Mouse (Mus musculus): ENCODE measurements around the gene Tcl1b3. TPM values are rescaled to one million over a fixed set of nuclear protein-coding genes. Genes with fewer than 3 reads are reported as not detected.
"Not testable (repeated sequence)": the region's sequence is repeated elsewhere in the genome, so short reads cannot be mapped to it uniquely, and the experiment has no call there.

Tcl1b3 gene
- total RNA-seq (2021) = not detected

DNA sequence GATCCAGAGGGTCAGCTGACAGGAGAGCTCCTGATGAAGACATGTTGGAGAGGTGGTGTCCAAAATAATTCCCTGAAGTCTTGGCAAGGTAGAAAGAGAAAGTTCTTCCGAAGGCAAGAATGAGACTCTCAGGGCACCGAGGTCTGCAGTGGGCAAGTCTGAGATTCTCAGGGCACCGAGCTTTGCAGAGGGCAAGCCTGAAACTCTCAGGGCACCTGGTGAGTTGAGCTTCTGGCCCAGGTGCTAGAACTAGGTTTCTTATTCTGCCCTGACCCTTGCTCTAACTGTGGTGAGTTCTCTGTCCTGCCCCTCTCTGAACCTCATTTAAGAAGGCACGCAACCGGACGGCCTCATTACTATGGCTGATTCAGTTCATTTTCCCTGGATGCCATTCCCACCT is at the start of gene Tcl1b3:
Gene Tcl1b3, plus strand, starts transcription at position 301 of the 400 bp plus-strand sequence.
- not testable (repeated sequence) for DNase-seq (ENCODE audit: low spot score)

DNA sequence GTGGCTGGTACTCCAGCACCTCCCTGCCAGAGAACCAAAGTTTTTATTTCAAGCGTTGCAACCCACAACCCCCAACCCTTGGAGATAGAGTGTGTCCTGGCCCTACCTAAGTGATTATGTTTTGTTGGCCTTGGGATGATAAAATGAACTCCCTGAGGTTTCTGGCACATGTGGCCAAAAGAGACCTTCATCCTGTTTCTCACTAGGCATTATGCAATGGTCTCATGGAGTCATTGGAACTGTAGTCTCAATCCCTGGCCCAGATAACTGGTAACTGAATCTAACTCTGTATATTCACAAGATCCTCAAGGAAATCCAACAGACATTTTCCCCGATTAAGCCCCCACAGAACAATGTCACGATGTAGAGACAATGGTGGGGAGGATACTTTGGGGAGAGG is 47.7 kb upstream of the Tcl1b3 start:
- intact Hi-C loops (cut with DNase I) = no loop called here
- no peak for DNase-seq (ENCODE audit: low spot score)

More for the DNA sequence above, at the start of gene Tcl1b3:
- intact Hi-C loops (cut with DNase I) = not testable (repeated sequence)

DNA sequence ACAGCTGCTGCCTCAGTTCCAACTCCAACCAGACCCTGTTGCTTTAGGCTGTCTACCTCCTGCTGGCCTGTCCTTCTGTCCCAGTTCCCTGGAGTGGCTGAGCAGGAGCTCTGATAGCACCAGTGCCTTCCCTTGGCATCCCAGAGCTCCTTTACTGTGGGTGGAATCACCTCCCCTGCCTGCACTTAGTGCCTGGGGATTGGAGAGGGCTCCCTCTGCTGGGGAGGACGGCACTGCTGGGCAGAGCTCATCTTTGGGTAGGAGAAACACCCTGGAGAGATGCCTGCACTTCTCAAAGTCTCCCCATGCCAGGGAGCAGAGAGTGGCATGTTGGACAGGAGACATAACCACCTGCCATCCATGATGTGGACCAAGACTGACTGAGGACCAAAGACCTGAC is 45.9 kb upstream of the Tcl1b3 start:
- intact Hi-C loops (cut with DNase I); DNase-seq (ENCODE audit: low spot score): not testable (repeated sequence)

DNA sequence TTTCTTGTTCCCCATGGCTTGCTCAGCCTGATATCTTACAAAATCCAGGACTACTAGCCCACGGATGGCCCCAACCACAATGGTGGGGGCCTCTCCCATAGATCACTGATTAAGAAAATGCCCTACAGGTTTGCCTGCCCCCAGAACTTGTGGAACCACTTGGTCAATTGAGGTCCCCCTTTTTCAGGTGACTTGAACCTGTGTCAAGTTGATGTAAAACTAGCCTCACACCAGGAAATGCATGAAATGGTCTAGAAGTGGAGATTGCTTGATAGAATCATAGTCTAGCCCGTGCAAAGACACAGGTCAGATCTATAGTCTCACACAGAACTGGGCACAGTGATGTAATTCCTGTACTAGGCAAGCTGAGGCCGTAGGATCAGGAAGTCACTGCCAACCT is 45.1 kb upstream of the Tcl1b3 start, which contains the start of gene Tcl1b2:
Gene Tcl1b2, plus strand, starts transcription at position 301 of the 400 bp plus-strand sequence.
- intact Hi-C loops (cut with DNase I) = no loop called here

DNA sequence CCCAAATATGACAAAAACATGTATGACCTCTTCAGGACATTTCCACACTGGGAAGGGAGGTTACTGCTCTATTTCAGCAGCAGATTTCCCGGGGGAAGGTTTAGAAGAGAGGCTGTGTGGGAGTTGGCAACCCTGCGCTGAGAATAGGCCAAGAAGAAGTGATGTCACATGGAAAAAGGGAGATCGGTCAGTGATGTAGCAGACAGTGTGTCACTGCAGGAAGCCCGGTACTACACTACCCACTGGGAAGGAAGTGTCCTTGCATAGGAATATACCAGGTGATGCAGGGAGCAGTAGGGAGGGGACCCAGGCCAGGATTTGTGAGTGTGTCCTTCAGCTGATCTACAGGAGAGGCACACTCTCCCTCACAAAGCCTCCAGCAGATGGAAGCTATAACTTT is 35.6 kb upstream of the Tcl1b3 start:
- intact Hi-C loops (cut with DNase I) = not testable (repeated sequence)

More for the DNA sequence above, 45.1 kb upstream of the Tcl1b3 start, which contains the start of gene Tcl1b2:
- no peak for DNase-seq (ENCODE audit: low spot score)

DNA sequence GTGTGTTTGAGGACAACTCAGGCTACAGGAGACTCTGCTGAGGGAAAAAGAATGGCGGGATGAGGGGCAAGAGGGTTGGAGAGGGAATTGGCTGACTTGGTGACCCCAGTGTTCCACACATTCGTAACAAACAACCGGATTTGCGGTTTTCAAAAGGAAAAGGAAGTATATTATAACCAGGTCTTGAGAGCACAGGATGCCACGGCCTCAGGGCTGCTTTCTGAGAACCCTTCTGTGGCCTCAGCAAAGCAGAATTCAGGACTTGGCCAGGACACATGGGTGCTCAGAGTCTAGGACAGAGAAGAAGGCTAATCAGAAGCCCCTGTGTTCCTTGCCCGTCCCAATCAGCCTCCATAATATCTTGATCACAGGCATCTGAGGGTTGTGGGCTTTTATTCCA is 32.0 kb upstream of the Tcl1b3 start:
- intact Hi-C loops (cut with DNase I) = no loop called here
- DNase-seq (ENCODE audit: low spot score) = no peak

More for the DNA sequence above, 35.6 kb upstream of the Tcl1b3 start:
- not testable (repeated sequence) for DNase-seq (ENCODE audit: low spot score)

DNA sequence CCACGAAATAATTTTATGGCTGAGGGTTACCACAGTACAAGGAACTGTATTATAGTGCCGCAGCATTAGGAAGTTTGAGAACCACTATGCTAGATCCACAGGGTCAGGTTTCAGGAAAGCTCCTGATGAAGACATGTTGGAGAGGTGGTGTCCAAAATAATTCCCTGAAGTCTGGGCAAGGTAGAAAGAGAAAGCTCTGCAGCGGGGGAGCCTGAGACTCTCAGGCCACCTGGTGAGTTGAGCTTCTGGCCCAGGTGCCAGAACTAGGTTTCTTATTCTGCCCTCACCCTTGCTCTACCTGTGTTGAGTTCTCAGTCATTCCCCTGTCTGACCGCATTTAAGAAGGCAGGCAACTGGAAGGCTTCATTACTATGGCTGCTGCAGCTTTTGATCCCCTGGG is 31.5 kb upstream of the Tcl1b3 start, which contains the start of gene Tcl1b1:
Gene Tcl1b1, plus strand, starts transcription at position 301 of the 400 bp plus-strand sequence.
- intact Hi-C loops (cut with DNase I) = no loop called here

DNA sequence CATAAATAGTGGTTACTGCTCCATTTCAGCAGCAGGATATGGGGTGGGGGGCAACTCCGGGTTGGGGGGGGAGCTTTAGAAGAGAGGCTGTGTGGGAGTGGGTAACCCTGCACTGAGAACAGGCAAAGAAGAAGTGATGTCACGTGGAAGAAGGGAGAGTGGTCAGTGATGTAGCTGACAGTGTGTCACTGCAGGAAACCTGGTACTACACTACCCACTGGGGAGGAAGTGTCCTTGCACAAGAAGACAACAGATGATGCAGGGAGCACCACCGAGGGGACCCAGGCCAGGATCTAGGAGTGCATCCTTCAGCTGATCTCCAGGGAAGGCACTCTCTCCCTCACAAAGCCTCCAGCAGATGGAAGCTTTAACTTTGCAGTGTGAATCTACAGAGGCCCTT is 24.1 kb upstream of the Tcl1b3 start:
- no peak for DNase-seq (ENCODE audit: low spot score)
- intact Hi-C loops (cut with DNase I) = no loop called here

More for the DNA sequence above, 31.5 kb upstream of the Tcl1b3 start, which contains the start of gene Tcl1b1:
- DNase-seq (ENCODE audit: low spot score) = no peak

DNA sequence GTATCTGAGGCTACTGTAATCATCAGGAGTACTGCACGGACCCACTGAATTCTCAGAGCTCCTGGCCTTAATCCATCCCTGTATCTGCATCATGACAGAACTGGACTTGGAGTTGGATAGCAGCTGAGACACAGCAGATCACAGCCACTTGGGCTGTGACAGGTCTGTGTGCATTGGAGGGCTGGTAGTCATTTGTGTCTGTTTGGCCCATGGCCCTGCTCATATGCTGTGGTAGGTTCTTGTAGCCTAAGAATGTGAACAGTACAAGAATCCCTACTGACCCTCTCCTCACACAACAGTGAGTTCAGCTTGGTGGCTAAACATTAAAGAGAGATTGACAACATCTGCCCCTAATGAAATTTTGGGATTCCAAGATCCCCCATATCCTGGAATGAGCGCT is 17.5 kb upstream of the Tcl1b3 start:
- intact Hi-C loops (cut with DNase I) = loop anchor here (10.0 kb wide), 1 partner anchor 119 kb away; no protein-coding TSS in a partner anchor
- no peak for DNase-seq (ENCODE audit: low spot score)

DNA sequence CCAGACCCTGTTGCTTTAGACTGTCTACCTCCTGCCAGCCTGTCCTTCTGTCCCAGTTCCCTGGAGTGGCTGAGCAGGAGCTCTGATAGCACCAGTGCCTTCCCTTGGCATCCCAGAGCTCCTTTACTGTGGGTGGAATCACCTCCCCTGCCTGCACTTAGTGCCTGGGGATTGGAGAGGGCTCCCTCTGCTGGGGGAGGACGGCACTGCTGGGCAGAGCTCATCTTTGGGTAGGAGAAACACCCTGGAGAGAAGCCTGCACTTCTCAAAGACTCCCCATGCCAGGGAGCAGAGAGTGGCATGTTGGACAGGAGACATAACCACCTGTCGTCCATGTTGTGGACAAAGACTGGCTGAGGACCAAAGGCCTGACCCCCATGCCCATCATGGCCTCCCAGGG is 16.5 kb upstream of the Tcl1b3 start:
- not testable (repeated sequence) for DNase-seq (ENCODE audit: low spot score)
- intact Hi-C loops (cut with DNase I) = loop anchor here (10.0 kb wide), 1 partner anchor 120 kb away; no protein-coding TSS in a partner anchor

DNA sequence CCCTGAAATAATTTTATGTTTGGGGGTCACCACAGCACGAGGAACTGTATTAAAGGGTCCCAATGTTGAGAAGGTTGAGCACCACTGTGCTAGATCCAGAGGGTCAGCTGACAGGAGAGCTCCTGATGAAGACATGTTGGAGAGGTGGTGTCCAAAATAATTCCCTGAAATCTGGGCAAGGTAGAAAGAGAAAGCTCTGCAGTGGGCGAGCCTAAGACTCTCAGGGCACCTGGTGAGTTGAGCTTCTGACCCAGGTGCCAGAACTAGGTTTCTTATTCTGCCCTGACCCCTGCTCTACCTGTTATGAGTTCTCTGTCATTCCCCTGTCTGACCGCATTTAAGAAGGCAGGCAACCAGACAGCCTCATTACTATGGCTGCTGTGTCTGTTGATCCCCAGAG is 14.8 kb upstream of the Tcl1b3 start, which contains the start of gene Tcl1b5:
Gene Tcl1b5, plus strand, starts transcription at position 301 of the 400 bp plus-strand sequence.
- DNase-seq (ENCODE audit: low spot score) = not testable (repeated sequence)
- intact Hi-C loops (cut with DNase I) = loop anchor here (10.0 kb wide), 1 partner anchor 121 kb away; no protein-coding TSS in a partner anchor

DNA sequence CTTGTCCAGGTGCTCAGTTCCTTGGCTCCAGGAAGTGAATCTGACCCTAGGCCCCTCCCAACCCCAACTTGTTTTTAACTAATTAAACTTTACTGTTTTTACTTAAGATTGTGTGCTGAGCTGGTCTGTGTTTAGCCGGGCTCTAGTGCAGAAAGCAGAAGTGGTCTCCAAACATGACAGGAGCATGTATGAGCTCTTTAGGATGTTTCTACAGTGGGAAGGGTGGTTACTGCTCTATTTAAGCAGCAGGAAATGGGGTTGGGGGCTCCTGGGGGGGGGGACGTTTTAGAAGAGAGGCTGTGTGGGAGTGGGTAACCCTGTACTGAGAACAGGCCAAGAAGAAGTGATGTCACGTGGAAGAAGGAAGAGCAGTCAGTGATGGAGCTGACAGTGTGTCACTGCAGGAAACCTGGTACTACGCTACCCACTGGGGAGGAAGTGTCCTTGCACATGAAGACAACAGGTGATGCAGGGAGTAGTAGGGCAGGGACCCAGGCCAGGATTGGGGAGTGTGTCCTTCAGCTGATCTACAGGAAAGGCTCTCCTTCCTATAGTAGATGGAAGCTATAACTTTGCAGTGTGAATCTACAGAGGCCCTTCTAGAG is 9.7 kb upstream of the Tcl1b3 start:
- intact Hi-C loops (cut with DNase I); DNase-seq (ENCODE audit: low spot score): not testable (repeated sequence)

DNA sequence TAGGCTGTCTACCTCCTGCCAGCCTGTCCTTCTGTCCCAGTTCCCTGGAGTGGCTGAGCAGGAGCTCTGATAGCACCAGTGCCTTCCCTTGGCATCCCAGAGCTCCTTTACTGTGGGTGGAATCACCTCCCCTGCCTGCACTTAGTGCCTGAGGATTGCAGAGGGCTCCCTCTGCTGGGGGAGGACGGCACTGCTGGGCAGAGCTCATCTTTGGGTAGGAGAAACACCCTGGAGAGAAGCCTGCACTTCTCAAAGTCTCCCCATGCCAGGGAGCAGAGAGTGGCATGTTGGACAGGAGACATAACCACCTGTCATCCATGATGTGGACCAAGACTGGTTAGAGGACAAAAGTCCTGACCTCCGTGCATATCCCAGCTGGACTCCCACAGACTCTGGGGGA is 1.9 kb upstream of the Tcl1b3 start:
- intact Hi-C loops (cut with DNase I); DNase-seq (ENCODE audit: low spot score): not testable (repeated sequence)

DNA sequence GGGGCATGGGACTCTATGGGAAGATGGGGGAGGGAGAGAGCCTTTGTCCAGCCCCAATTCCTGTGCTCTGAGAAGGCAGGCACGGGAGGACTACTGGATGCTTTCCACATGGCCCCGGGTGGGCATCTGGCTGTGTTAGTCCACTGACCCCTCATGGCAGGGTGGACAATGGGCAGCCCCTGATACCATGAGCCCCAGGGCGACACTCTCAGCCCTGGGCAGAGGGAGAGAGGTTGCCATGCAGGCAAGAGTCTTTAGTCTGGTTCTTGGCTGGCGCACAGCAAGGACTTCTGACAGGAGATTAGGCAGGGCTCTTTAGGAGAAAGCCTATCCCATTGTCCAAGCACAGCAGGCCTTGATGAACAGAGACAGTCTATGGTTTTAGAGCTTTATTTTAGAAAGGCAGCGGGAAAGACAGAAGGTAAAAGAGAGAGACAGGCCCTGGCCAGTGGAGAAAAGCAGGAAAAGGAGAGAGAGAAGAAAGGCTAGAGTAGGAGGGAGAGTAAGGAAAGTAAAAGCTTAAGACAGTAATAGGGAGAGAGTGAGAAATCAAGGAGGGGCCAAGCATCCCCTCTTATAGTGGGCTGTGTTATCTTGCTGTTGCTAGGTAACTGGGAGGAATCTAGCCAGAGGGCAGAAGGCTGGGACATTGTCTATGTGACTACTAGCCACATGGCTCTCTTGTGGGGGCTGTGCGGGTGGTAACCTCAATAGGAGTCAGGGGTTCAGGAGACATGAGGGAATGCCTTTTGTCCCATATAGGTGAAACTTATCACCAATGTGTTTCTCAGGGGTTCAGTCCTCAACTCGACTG is 9.0 kb downstream of the Tcl1b3 start:
- intact Hi-C loops (cut with DNase I) = not testable (repeated sequence)

DNA sequence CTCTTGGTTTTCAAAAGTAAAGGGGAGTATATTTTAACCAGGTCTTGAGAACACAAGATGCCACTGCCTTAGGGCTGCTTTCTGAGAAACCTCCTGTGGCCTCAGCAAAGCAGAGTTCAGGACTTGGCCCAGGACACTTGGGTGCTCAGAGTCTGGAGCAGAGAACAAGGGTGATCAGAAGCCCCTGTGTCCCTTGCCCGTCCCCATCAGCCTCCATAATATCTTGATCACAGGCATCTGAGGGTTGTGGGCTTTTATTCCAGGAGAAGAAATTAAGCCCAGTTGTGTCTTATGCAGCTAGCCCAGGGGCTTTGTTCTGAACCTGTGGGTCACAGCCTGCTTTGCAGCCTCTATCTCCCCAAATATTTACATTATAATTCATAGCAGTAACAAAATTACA is 10.8 kb downstream of the Tcl1b3 start, which contains the start of gene Tcl1b4:
Gene Tcl1b4, plus strand, starts transcription at position 301 of the 400 bp plus-strand sequence.
- DNase-seq (ENCODE audit: low spot score); intact Hi-C loops (cut with DNase I): not testable (repeated sequence)

More for the DNA sequence above, 9.0 kb downstream of the Tcl1b3 start:
- DNase-seq (ENCODE audit: low spot score) = not testable (repeated sequence)

DNA sequence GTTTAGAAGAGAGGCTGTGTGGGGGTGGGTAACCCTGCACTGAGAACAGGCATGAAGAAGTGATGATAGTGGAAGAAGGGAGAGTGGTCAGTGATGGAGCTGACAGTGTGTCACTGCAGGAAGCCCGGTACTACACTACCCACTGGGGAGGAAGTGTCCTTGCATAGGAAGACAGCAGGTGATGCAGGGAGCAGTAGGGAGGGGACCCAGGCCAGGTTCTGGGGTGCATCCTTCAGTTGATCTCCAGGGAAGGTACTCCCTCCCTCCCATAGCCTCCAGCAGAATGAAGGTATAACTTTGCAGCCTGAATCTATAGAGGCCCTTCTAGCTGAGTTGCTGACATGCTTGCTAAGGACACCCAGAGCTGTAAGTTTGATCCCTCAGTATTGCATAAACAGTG is 16.2 kb downstream of the Tcl1b3 start:
- intact Hi-C loops (cut with DNase I) = no loop called here
- DNase-seq (ENCODE audit: low spot score) = no peak

DNA sequence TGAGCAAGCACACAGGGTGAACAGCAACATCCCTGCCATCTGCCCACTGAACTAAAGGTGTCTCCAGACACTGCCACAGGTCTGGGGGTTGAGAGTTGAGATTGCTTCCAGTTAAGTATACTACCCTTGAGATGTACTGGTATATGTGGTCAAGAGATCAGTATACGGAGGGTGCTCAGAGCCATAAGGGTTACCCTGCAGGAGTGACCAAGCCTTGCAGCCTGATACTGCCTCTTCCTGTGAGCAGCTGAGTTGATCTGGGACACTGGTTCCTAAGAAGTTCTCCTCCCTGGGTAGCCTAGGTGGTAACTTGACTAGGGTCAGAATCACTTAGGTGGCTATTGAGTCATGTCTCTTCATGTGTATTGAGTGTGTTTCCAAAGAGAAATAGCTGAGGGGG is 17.6 kb downstream of the Tcl1b3 start:
- intact Hi-C loops (cut with DNase I) = no loop called here
- DNase-seq (ENCODE audit: low spot score) = no peak

DNA sequence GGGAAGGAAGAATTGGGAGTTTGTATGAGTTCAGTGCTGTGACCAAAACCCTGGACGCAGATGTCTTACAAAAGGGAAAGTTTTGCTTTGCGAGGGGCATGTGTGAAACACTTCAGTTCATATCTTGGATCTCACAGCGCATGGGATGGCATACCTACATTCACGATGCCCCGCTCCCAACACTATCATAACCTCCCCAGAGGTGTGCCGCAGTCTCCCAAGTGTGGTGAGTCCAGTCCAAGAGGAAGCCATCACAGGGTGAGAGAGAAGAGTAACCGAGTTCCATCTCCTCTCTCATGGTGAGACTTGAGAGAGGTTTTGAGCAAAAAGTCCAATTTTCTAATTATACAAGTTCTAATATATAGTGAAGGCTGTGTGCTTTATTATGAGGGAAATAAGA is 18.4 kb downstream of the Tcl1b3 start:
- DNase-seq (ENCODE audit: low spot score) = no peak
- intact Hi-C loops (cut with DNase I) = no loop called here

DNA sequence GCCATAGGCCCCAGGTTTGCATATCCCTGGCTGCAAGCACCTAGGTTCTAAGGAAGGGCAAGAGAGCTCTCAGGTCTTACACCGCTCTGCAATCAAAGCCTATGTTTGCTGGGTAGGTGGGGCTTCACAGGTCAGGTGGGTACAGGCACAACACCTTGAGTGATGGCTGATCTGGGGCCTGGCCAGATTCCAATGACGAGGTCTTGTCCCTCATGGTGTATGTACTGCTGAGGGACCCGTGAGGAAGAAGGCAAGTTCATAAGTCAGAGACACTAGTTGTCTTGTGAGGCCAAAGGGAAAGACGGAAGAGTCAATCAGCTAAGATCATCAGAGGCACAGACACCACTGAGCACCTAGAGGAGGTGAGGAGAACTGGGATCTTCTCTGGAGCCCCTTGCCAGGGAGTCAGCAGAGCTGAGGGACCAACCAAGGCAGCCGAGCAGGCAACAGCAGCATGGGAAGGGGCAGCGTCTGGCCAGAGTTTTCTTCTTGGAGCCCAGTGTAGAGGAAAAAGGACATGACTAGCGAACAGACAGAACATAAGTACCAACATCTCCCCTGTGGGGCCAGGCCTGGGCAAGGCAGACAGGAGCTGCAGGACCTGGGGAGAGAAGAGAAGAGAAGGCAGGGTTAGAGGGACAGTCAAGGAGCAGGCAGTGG is 26.4 kb downstream of the Tcl1b3 start:
- no peak for DNase-seq (ENCODE audit: low spot score)
- intact Hi-C loops (cut with DNase I) = no loop called here

All from heart, postnatal 25 days (tissue).